Mouse (Mus musculus): ENCODE results near the gene Cdkn3. TPM values are rescaled to one million over a fixed set of nuclear protein-coding genes. Genes with fewer than 3 reads are reported as not detected.
"Not testable (repeated sequence)": the region's sequence is repeated elsewhere in the genome, so short reads cannot be mapped to it uniquely, and the experiment has no call there.

The Cdkn3 gene
- polyA plus RNA-seq, 1 experiment from 2014 or later = 39.0 TPM

DNA sequence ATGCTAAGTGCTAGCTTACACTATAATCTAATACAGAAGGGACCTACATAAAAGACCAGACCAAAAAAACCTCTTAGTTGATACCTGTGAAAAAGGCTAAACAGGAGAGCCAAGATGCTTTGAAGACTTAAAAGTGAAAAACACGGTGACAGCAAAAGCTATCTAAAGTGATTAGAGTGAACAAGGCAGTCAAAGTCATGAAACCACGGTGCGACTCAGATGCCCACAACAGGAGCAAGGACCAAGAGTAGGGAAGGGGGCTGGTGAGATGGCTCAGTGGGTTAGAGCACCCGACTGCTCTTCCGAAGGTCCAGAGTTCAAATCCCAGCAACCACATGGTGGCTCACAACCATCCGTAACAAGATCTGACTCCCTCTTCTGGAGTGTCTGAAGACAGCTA is 59.6 kb downstream of the Cdkn3 start:
- H3K4me3 ChIP-seq; H3K27me3 ChIP-seq (ENCODE audit: low read depth, poor library complexity, severe bottlenecking); DNase-seq (ENCODE audit: low spot score); H3K9me3 ChIP-seq (replicated peaks); H3K27ac ChIP-seq: not testable (repeated sequence)
- WGBS = 80% methylated on average over 6 of the region's 6 CpGs
- Histone ChIP-seq H3K4me1 (peaks cover 16% of the 10 kb centered on the region), H3K36me3 (peaks cover 35% of the 10 kb centered on the region)

Other genes starting within 250 kb of the Cdkn3 start
- 201 and 210 TPM in 2 replicates for gene Cnih1, start 27.9 kb downstream of the Cdkn3 start, polyA plus RNA-seq (2016; fragmentation: Nextera tagmentation; extraction: Ambion mirVana)
- 98.4 and 99.9 TPM in 2 replicates for gene Gmfb, start 61.7 kb downstream of the Cdkn3 start, polyA plus RNA-seq (2016; fragmentation: Nextera tagmentation; extraction: Ambion mirVana)
- 31.3 and 31.5 TPM in 2 replicates for gene Cgrrf1, start 71.6 kb downstream of the Cdkn3 start, polyA plus RNA-seq (2016; fragmentation: Nextera tagmentation; extraction: Ambion mirVana)
- gene Samd4, start 122.3 kb downstream of the Cdkn3 start, polyA plus RNA-seq (2016; fragmentation: Nextera tagmentation; extraction: Ambion mirVana) = 2.5 and 3.6 TPM in 2 replicates